Mouse (Mus musculus) myocyte (in vitro differentiated cells): ENCODE data around the gene Pex16.

Experiments used
- POLR2A ChIP-seq: IDR thresholded peaks from one replicate; pipeline ENCODE4 v1.6.1; 2011; ENCODE audit warnings: low read depth, mild to moderate bottlenecking, control low read depth, moderate library complexity; ENCODE audit not compliant: insufficient read length
- REST ChIP-seq: IDR thresholded peaks from one replicate; pipeline ENCODE4 v1.6.1; 2011; ENCODE audit warnings: mild to moderate bottlenecking, control low read depth, moderate library complexity; ENCODE audit not compliant: insufficient read depth, insufficient read length
- USF1 ChIP-seq: IDR thresholded peaks from one replicate; pipeline ENCODE4 v1.6.1; 2011; ENCODE audit warnings: low read depth, mild to moderate bottlenecking, control low read depth, moderate library complexity

DNA sequence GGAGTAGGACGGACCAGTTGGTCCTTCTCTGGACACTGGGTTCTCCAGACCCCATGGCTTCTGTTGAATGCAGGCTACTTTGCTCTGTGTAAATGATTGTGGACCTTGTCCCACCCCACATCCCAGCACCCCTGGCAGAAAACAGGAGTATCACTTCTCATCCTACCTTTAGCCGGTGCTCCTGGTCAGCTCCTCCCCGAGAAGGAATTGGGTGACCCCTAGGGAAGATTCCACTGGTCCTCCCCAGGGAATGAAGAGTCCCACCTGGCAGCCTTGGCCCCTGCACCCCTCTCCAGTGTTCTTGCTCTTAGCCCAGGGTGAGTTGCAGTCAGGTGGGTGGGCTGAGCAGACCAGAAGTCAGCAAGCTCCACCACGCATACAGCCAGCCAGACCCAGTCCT is 10.4 kb upstream of the Pex16 start:
- no peak for TF ChIP-seq REST
- TF ChIP-seq POLR2A: no peak
- no peak for TF ChIP-seq USF1
